Mouse (Mus musculus): ENCODE data around the gene Arel1. TPM values are rescaled to one million over a fixed set of nuclear protein-coding genes. Genes with fewer than 3 reads are reported as not detected.
A peak's percentile ranks its signal among the peaks of the same experiment; 100 is the strongest.

The Arel1 gene
- polyA plus RNA-seq, 3 experiments from 2014 or later, result 21.6 to 31.4 (median 28.6) TPM

DNA sequence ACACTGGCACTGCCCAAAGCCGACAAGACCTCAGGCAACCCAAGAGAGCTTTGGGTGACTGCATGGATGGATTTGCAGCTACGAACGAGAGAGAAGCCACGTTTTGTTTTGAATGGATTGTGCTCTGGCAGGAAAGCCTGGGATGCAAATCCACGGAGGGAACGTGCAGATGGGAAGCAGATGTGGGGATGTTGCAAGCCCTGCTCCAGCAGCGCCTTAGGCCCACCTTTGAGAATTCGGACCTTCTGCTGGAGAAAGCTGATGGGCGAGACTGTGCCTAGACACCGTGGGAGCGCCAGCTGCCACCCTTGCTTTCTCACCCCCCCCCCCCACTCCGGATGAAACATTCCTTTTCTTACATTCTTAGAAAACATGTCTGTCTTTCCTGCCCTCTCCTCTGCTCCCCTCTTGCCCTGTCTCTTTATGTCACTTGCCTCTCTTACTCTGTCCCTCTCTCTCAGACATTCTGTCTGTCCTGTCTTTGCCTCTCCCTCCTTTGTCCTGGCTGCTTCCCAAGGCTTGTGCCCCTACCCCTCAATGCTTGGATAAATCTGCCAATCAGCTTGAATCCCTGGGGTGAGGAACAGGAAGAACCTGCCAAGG lies 63.6 kb downstream of the Arel1 start:
- ATAC-seq, result no peak

DNA sequence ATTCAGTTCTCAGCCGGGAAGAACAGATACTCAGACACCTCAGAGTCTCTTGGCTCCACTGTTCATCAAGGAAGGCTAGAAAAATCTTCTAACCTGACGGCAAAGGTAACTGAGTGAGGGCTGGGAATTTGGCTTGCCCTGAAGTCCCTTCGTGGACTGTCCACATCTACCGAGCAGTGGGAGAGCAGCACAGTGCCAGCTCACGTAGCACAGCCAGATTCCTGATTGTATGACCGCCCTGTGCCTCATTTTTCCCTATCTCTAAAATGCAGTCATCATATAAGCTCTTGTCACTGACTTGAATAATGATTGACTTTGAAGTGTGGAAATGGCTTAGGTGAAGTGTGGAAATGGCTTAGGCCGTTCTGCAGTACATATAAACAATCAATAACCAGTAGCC lies 66.3 kb downstream of the Arel1 start:
- ATAC-seq, result no peak

DNA sequence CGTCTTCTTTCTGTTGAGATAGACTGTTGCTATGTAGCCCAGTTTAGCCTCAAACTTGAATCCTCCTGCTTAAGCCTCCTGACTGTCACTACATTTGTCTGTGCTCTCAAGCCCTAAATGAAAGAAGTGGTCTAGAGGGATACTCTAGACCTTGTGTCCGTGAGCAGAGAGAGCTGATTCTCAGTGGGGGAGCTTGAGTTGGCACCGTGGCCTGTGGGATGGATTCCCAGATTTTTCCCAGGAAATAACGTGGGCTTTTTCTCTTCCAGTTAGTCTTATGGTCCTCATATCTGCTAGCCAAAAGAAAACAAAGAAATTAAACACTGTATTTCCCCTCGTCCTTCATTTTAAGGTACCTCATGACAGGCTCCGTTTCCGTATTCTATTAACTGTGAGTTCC lies 70.4 kb downstream of the Arel1 start:
- ATAC-seq, result no peak

DNA sequence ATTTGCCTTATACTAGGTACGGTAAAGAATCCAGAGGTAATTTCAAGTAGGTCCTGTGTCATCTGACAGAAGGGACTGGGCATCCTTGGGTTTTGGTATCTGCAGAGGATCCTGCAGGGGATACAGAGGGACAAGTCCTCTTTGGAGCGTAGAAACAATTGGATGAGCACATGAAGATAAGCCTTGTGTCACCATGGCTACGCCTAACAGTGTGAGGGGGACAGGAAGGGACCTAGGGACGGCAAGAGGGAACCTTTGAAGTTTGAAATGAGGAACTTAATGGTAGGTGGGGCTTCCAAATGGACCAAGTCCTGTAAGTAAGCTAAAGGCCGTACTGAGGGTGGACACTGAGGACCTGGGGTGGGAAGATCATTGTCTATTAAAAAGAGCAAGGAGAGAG lies 73.4 kb downstream of the Arel1 start:
- ATAC-seq, result no peak

DNA sequence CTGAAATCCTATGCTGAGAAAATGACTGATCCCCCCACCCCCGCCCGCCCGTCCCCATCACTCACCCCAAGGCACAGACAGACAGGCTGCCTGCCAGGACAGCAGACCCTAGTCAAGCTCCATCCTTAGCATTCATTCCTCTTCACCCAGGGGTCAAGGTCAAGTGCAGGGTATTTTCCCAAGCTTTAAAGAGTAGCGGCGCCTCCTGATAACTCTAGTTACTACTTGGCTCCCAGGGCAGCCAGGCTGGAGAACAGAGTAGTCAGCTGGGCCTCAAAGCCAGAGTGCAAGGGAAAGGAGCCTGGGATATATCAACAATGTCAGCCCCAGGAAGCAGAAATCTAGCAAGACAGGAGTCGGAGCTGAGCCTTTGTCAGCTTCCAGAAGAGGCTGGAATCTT lies 74.5 kb downstream of the Arel1 start:
- no peak for ATAC-seq

DNA sequence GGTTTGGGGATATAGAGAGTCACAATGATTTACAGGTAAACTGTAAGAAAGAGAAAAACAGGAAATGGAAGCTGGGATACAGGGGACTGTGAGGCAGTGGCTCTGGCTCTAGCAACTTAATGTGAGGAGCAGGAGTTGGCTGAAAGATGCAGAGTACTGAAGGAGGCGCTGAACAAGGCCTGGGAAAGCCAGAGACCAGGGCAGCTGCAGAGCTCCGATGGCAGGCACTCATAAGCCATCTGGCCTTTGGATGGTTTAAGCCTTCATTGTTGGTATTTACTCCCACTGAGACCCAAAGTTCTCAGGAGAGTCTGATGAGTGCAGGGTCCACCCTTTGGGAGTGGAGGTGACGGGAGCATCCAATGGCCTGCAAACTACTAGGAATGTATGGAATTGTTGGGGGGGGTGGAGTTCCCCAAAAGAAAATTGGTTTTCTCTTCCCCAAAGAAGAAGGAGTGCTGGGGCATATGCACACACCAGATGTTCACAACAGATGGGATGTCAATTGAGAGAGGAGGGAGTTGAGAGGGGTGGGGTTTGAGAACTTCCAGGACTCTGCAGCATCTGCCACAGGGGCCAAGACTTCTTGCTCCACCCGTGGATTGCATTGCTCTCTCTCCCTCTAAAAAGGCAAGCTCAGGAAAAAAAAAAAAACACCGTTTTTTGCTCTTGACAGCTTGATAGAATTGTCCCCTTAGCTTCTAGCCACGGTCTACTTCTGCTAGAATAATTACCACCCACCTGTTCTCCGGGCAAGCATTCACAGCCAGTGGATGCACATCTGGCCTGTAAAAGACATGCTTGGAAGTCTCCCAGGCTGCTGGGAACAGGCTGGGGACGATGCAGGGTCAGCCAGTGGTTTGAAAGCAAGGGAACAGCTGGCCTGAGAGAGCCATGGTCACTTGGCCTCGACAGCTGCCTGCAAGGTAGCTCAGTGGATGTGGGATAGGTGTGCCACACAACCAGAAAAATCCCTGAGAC lies 76.8 kb downstream of the Arel1 start:
- no peak for ATAC-seq

DNA sequence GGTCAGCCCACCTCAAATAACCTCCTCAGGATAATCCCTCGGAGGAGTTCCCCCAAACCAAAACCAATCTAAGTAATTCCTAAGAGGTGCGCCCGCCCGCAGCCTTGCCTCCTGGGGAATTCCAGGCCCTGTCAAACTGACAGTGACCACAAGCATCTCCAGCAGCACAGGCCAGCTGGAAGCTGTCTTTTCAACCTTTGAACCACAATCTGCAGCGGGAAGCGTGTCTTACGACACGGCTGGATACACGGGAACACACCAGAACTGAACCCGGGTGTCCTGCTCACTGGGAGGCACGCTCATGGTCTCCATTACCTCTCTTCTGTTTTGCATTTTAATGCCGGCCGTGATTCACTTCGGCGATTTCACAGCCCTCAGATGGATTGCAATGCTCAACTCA lies 80.4 kb downstream of the Arel1 start:
- ATAC-seq, result no peak

DNA sequence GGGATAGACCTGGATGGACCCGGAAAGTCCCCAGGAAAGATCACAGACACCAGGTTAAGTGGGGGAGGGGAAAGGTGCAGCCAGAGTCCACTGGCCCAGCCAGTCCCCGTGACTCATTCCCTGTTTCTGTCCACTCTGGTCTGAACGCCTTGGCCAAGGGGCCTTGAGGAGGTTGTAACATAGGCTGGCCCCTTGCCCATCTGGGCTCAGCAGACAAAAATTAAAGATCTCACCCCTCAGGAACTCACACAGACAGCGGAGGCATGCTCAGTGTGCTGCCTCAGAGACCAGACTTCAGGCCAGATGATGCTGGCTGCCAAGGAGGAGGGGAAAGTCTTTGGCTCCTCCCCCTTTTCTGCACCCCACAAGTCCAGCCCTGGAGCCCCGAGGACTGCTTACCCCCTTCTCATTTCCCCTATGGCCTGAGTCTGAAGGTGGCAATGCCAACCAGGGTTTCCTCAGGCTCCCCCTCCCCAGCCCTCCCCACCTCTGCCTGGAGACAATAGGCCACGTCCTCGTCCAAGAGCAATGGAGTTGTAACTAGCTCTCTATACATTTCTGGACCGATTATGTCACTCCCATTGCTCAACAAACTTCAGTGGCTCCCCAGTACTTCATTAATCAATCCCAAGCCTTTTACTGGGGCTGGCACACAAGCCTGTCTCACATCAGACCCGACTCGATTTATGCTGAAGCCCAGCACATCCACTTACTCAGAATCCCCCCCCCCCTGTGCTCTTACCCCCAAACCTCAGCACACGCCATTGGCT lies 85.4 kb downstream of the Arel1 start:
- no peak for ATAC-seq

DNA sequence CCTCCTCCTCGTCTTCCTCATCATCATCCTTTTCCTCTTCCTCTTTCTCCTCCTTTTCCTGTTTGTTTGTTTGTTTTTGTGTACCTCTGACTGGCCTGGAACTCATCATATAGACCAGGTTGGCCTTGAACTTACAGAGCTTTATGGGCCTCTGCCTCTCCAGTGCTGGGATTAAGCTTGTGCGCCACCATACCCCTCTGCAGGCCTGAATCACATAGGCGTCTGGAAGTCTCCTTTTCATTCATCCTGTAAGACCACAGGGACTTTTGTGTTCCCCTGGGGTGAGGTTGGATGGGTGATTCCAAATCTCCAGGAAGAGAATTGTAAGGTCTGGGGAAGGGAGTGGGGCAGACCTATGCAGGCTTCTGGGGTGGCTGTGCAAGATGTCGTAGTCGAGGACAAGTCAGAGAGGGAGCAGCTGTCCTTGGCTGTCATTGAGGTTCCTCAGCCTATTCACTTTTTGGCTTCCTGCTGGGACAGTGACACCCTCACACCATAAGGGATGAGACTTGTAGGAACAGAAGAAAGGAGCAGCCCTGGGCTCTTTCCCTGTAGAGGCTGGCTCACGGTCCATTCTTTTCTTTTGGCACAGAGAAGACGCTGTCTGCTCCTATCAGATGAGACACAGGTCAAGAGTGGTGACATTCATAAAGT lies 86.2 kb downstream of the Arel1 start:
- no peak for ATAC-seq

DNA sequence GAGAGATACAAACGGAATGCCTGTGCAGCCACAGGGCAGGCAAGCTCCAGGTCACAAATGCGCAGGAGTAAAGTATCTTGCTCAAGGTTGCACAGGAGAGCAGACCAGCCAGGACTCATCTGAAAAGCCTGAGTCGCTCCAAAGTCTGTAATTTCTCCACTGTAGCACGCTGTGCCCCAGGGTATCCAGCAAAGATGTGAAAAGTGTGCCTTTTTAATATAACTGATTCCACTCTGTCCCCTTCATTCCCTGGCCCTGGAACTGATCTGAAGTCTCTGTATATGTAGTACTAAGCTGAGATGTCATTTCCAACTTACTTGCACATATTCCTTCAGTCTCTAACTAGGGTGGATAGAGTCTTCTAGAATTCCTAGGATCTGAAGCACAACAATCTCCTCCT lies 87.9 kb downstream of the Arel1 start:
- ATAC-seq, result no peak

DNA sequence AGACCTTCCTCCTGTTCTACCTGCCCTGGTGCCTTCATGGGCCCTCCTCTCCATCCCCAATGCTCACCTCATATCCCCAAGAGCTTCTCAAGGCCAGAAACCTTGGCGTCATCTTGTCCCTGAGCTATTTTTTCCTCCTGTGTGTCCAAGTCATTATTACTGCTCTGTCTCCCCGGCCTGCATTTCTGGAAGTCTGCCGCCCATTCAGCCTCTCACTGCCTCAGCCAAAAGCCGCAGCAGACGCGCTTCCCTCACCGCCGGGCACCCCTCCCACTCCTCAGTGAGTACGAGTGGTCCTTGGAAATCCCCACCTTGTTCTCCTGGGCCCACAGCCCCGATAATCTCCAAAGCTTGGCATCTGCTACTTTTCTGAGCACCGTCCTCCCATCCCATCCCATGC lies 90.6 kb downstream of the Arel1 start:
- ATAC-seq, result no peak

DNA sequence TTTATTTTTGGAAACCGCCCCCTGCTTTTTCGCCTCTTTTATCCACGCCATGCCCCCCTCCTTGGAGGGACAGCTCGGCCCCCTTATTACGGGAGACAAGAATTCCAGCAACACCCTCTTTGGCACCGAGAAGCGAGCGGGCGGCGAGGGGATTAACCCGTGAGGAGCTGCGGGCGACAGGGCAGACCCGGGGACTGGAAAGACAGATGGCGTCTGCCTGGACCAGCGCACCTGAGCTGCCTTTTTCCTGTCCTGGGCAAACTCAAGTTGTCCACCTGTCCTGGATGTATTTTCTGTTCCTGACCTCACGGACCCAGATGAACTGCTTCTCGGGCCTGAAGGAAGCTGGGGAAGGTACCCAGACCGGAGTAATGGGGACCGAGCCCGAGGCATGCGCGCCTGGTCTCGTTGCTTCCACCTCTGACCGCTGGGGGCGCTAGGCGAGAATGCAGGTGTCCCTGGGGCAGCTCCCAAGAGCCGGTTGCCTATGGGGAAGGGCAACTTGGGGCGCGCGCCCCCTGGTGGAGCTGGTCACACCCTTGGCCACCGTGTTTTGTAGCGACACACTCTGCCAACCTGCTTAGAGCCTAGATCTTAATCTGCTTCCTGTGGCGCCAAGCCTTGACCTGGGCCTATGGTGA lies 94.1 kb downstream of the Arel1 start, which contains the start of gene Ltbp2:
Gene Ltbp2, minus strand, starts transcription at position 52 of the 641 bp plus-strand sequence.
- ATAC-seq, result peak; percentile 70

DNA sequence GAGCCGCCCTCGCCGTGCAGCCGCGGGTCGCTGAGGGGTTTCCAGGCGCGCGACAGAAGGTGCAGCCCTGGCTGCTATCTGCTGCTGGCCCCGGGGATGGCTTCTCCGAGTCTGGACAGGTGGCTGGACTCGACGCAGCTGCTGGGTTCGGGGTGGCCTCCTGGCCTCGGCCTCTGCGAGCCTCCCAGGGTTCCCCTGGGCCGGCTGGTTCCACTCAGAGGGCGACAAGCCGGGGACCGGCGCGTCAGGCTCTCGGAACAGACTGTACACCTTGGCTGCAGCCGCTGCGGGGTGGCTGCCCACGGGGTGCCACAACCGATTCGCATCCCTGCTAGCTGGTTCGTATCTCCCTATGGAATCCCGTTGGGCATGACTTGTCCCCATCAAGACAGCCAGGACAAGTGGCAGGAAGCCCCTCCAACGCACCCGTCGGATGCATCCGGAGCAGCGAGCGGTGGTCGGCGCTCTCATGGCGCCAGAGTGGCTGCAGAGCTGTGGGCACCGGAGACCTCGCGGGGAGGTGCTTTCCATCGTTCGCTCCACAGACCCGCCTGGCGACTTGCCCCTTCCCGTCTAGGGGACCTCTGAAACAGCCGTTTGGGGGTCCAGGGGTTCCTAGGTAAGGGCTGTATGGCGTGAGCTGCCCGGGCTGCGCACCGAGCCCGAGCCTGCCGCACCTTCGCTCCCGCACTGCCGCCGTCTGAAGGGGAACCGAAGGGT lies 94.8 kb downstream of the Arel1 start:
- no peak for ATAC-seq

DNA sequence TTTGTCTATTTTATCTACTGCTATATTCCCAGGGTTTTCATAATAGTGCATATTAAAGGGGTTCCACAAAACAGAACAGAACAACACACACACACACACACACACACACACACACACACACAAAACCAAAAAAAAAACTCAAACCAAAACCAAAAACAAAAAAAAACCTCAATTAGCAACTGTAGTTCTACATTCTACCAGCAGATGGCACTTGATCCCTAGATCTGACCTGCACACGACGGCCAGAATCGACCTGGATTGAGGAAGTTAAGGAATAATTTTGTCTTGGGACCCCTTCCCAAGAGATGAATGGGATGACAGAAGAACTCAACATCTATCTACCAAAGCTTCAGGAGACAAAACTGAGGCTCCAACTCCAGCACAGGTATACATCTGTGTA lies 97.3 kb downstream of the Arel1 start:
- ATAC-seq, result no peak

DNA sequence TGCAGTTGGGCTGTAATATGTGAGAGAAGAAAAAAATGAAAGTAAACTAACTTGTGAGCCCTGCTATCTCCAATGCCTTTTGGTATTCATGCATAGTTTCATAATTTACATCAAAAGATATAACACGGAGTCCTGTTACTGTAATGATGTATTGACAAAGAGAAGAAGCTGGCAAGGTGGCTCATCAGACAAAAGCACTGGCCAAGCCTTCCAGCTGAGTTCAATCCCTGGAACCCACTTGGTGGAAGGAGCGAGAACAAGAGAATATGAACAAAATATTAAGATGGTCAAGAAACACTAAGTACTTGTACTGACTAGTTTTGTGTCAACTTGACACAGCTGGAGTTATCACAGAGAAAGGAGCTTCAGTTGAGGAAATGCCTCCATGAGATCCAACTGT lies 98.4 kb downstream of the Arel1 start:
- no peak for ATAC-seq

Other genes starting within 250 kb of the Arel1 start
- gene Npc2, start 197.7 kb downstream of the Arel1 start, polyA plus RNA-seq (2017; shearing (Covaris generic)), result 100 to 1,000 TPM; 121 to 184 (median 148) TPM
- 100 to 1,000 TPM; 101 to 138 (median 130) TPM for gene Isca2, start 197.6 kb downstream of the Arel1 start, polyA plus RNA-seq (2017; shearing (Covaris generic))
- gene Ltbp2, start 94.4 kb downstream of the Arel1 start, polyA plus RNA-seq (2017; shearing (Covaris generic)), result not detected
- gene Fcf1, start within 50 bp of the Arel1 start, polyA plus RNA-seq (2017; shearing (Covaris generic)), result 100 to 1,000 TPM; 194 to 216 (median 195) TPM
- 10 to 100 TPM; 23.6 to 44.3 (median 36.1) TPM for gene Ylpm1, start 25.4 kb upstream of the Arel1 start, polyA plus RNA-seq (2017; shearing (Covaris generic))
- 1 to 10 TPM; 2.1 to 4.4 (median 2.7) TPM for gene Prox2, start 139.9 kb upstream of the Arel1 start, polyA plus RNA-seq (2017; shearing (Covaris generic))
- 10 to 100 TPM; 55.1 to 69.3 (median 63.1) TPM for gene Dlst, start 139.9 kb upstream of the Arel1 start, polyA plus RNA-seq (2017; shearing (Covaris generic))
- gene Rps6kl1, start 180.4 kb upstream of the Arel1 start, polyA plus RNA-seq (2017; shearing (Covaris generic)), result 1 to 10 TPM in 1 of 3 experiments, under 1 TPM in 2; 0.45 to 1.6 (median 0.72) TPM
- gene Pgf, start 206.9 kb upstream of the Arel1 start, polyA plus RNA-seq (2017; shearing (Covaris generic)), result not detected
- gene Eif2b2, start 248.6 kb upstream of the Arel1 start, polyA plus RNA-seq (2017; shearing (Covaris generic)), result 10 to 100 TPM; 66.0 to 86.7 (median 71.7) TPM

Data from inflammation-experienced regulatory T-cells, adult 6 months (primary cell).